10 mouse cellular contexts compared by ENCODE assay signal in the genomic region with DNA sequence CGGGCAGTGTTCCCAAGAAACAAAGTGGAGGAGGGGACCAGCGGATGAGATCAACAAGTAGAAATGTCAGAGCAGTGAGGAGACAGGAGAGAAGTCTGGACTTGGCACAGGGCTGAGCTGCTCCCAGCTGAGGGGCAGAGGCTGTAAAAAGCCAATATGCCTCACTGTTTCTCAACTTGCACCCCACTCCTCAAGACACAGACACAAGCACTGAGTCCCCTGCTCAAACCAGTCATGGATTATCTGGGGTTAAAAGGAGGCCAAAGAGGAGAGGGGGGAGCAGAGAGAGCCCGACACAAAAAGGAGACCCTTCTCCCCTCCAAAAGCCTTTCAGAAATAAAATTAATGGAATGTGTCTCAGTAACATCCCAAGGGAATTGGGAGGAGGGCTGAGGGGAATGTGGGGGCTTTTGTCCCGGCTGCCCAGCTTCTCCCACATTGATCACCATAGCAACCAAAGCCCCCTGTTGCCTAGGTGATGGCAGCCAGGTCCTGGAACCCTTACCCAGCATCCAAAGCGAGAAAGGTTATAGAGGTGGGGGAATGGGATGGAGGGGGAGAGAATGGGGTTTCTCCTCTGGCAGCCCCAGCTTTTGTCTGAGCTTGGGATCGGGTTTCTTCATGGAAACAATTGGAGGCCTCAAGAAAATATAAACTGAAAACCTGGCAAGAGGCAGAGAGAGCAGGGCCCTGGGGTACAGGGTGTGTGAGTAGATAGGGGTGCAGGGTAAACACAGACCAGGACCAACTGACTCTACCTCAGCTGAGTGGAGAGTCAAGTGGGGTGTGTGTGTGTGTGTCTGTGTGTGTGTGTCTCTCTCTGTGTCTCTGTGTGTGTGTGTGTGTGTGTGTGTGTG. TPM values are rescaled to one million over a fixed set of nuclear protein-coding genes. Genes with fewer than 3 reads are reported as not detected.
DNase-seq lines count a peak whose midpoint lies in the region; ATAC-seq and TF ChIP-seq lines count a peak whose summit lies in the region.
"Had no signal": no experiment of that assay in that cellular context is flagged by ENCODE, and none has a peak within 500 bp of the region (broad histone marks: within the 10 kb centered on the region; RNA-seq: fewer than 3 reads in every experiment).

No protein-coding gene starts in this region.

- peak overlapping the region; percentile 57; the same call in 1 of the 2 replicates for H3K27ac ChIP-seq in kidney, postnatal 0 days
- peak overlapping the region; percentile 95 for H3K27ac ChIP-seq in forebrain, embryonic 10.5 days
- H3K27ac ChIP-seq in limb, embryonic 12.5 days, result peak overlapping the region; percentile 88
- peak overlapping the region; percentile 55; the same call in 1 of the 2 replicates for H3K27ac ChIP-seq in olfactory bulb, adult 2 months (ENCODE audit: insufficient read depth, low read depth, low read length)

- H3K9ac ChIP-seq in kidney, postnatal 0 days (ENCODE audit: low read depth, low read length), result peak overlapping the region; percentile 35; the same call in 1 of the 2 replicates
- peak overlapping the region; percentile 34; the same call in 1 of the 2 replicates for H3K9ac ChIP-seq in limb, embryonic 12.5 days (replicated peaks)

- ATAC-seq in kidney, postnatal 0 days (replicated peaks; ENCODE audit: low FRiP score, low read depth), result no peak
- peak; percentile 61 for ATAC-seq in limb, embryonic 12.5 days (ENCODE audit: insufficient number of reproducible peaks, insufficient read depth, low FRiP score, low TSS enrichment, low read depth)

- 21% methylated on average over 6 of the region's 6 CpGs for WGBS in kidney, postnatal 0 days
- WGBS in forebrain, embryonic 10.5 days, result 22% methylated on average over 6 of the region's 6 CpGs
- 45% methylated on average over 6 of the region's 6 CpGs for WGBS in limb, embryonic 12.5 days
- WGBS in olfactory bulb, adult 2 months, result 29% methylated on average over 6 of the region's 6 CpGs

- H3K4me1 ChIP-seq in kidney, postnatal 0 days (replicated peaks; ENCODE audit: insufficient read depth, low read length), result peaks cover 28% of the 10 kb centered on the region
- peaks cover 98% of the 10 kb centered on the region for H3K4me1 ChIP-seq in forebrain, embryonic 10.5 days
- peaks cover 59% of the 10 kb centered on the region for H3K4me1 ChIP-seq in limb, embryonic 12.5 days (replicated peaks)
- peaks cover 38% of the 10 kb centered on the region for H3K4me1 ChIP-seq in olfactory bulb, adult 2 months (ENCODE audit: control insufficient read depth, insufficient read depth, low read length)

- H3K9me3 ChIP-seq in kidney, postnatal 0 days (replicated peaks; ENCODE audit: low read length), result no peaks in the 10 kb centered on the region
- H3K9me3 ChIP-seq in forebrain, embryonic 10.5 days, result no peaks in the 10 kb centered on the region
- H3K9me3 ChIP-seq in limb, embryonic 12.5 days, result no peaks in the 10 kb centered on the region

- peak; percentile 65 for DNase-seq in kidney, postnatal 0 days (ENCODE audit: low spot score)
- DNase-seq in kidney, postnatal 14 days, result no peak
- DNase-seq in forebrain, embryonic 10.5 days (ENCODE audit: extremely low spot score, low spot score), result peak; percentile 92
- no peak for DNase-seq in gastrocnemius, postnatal 4 days (ENCODE audit: low spot score in 2 of 2)
- DNase-seq in cerebellum, adult 11 months, result no peak
- DNase-seq in adrenal gland, postnatal 4 days (ENCODE audit: low spot score in 2 of 2), result no peak

- H3K4me2 ChIP-seq in kidney, postnatal 0 days (ENCODE audit: low read length), result no peak overlapping the region
- peak overlapping the region; percentile 35 for H3K4me2 ChIP-seq in limb, embryonic 12.5 days

- no peaks in the 10 kb centered on the region for H3K27me3 ChIP-seq in kidney, postnatal 0 days (ENCODE audit: insufficient read depth, low read length)
- no peaks in the 10 kb centered on the region for H3K27me3 ChIP-seq in forebrain, embryonic 10.5 days (ENCODE audit: poor library complexity, severe bottlenecking)
- H3K27me3 ChIP-seq in limb, embryonic 12.5 days, result no peaks in the 10 kb centered on the region

- H3K4me3 ChIP-seq in kidney, postnatal 0 days (replicated peaks; ENCODE audit: low read depth, low read length), result no peak overlapping the region
- peak overlapping the region; percentile 47 for H3K4me3 ChIP-seq in forebrain, embryonic 10.5 days
- no peak overlapping the region; the same call in 1 of the 2 replicates for H3K4me3 ChIP-seq in limb, embryonic 12.5 days (replicated peaks)
- H3K4me3 ChIP-seq in olfactory bulb, adult 2 months (ENCODE audit: insufficient read depth, low read depth, low read length), result no peak overlapping the region

- no peak for TF ChIP-seq CTCF in kidney, postnatal 0 days (IDR thresholded peaks at IDR 0.05; ENCODE audit: low read depth)
- no peak for TF ChIP-seq CTCF in olfactory bulb, adult 2 months (IDR thresholded peaks at IDR 0.05; ENCODE audit: insufficient read depth, low read depth, low read length)

- H3K36me3 ChIP-seq in kidney, postnatal 0 days (ENCODE audit: insufficient read depth, low read length), result no peaks in the 10 kb centered on the region
- H3K36me3 ChIP-seq in forebrain, embryonic 10.5 days (replicated peaks), result peaks cover 60% of the 10 kb centered on the region
- H3K36me3 ChIP-seq in limb, embryonic 12.5 days, result peaks cover 39% of the 10 kb centered on the region

- TF ChIP-seq POLR2A in olfactory bulb, adult 2 months (IDR thresholded peaks at IDR 0.05; ENCODE audit: insufficient read depth, low read depth, low read length), result no peak

RNA-seq across cellular contexts. Expression of gene Vangl2, which starts 11.4 kb away (rescaled TPM):
- polyA plus RNA-seq in kidney, postnatal 0 days (2015; fragmentation: Nextera tagmentation; extraction: Ambion mirVana), result 13.6 and 13.8 TPM in 2 replicates
- polyA plus RNA-seq in forebrain, embryonic 10.5 days (2016; fragmentation: Nextera tagmentation; extraction: Ambion mirVana), result 40.6 and 41.7 TPM in 2 replicates
- 23.2 and 23.7 TPM in 2 replicates for polyA plus RNA-seq in limb, embryonic 12.5 days (2016; fragmentation: Nextera tagmentation; extraction: Ambion mirVana)
- not detected in 2 replicates for polyA plus RNA-seq in olfactory bulb, adult 2 months (2012; ENCODE audit: insufficient read depth, insufficient read length, low replicate concordance, missing spikeins)
- 10 to 100 TPM in 1 of 2 experiments, 1 to 10 TPM in 1; 9.6 to 10.4 TPM for total RNA-seq in gastrocnemius, postnatal 4 days (2021)
- total RNA-seq in adrenal gland, postnatal 4 days (2021), result 10 to 100 TPM; 16.2 to 18.7 TPM

RNA-seq across cellular contexts. Expression of gene Nhlh1, which starts 40.5 kb away (rescaled TPM):
- polyA plus RNA-seq in kidney, postnatal 0 days (2015; fragmentation: Nextera tagmentation; extraction: Ambion mirVana), result not detected in 2 replicates
- polyA plus RNA-seq in forebrain, embryonic 10.5 days (2016; fragmentation: Nextera tagmentation; extraction: Ambion mirVana), result 1.6 and 2.7 TPM in 2 replicates
- polyA plus RNA-seq in limb, embryonic 12.5 days (2016; fragmentation: Nextera tagmentation; extraction: Ambion mirVana), result 0.14 TPM in 1 of 2 replicates, not detected in the other
- polyA plus RNA-seq in olfactory bulb, adult 2 months (2012; ENCODE audit: insufficient read depth, insufficient read length, low replicate concordance, missing spikeins), result not detected in 2 replicates
- not detected for total RNA-seq in gastrocnemius, postnatal 4 days (2021)
- under 1 TPM in 1 of 2 experiments, not detected in 1; 0.31 TPM for total RNA-seq in adrenal gland, postnatal 4 days (2021)
- total RNA-seq: adrenal gland, adult 18-20 months; heart, postnatal 25 days had no signal

Comparison
In these comparisons a context has a peak if more than half of its experiments do, and no peak if none do; other contexts are left out.
1. DNase-seq: peak in kidney, postnatal 0 days (single experiment) and forebrain, embryonic 10.5 days (single experiment); none in kidney, postnatal 14 days (single experiment), gastrocnemius, postnatal 4 days (0 of 2), cerebellum, adult 11 months (single experiment) and adrenal gland, postnatal 4 days (0 of 2).
2. Peak in every context shown above with its lines, with median percentiles within 50 percentile points of each other: H3K27ac ChIP-seq.